Mouse (Mus musculus): ENCODE results near the gene 4921507P07Rik.
"Not testable (repeated sequence)": the region's sequence is repeated elsewhere in the genome, so short reads cannot be mapped to it uniquely, and the experiment has no call there.

The 4921507P07Rik gene

GRCm38 (mm10) chr6:50554223-50554622 is 42.2 kb downstream of the 4921507P07Rik start:
- DNase-seq = not testable (repeated sequence)

- no peak for DNase-seq
Observed at GRCm38 (mm10) chr6:50552881-50553518, 43.4 kb downstream of the 4921507P07Rik start.

GRCm38 (mm10) chr6:50549791-50550190 is 46.6 kb downstream of the 4921507P07Rik start:
- no peak for DNase-seq

- no peak for DNase-seq
Observed at GRCm38 (mm10) chr6:50549051-50549450, 47.4 kb downstream of the 4921507P07Rik start.

GRCm38 (mm10) chr6:50545412-50546043 is 50.9 kb downstream of the 4921507P07Rik start:
- DNase-seq = peak; percentile 62

GRCm38 (mm10) chr6:50542535-50542934 is 53.9 kb downstream of the 4921507P07Rik start:
- DNase-seq = no peak

- no peak for DNase-seq
Observed at GRCm38 (mm10) chr6:50539641-50540040, 56.8 kb downstream of the 4921507P07Rik start.

GRCm38 (mm10) chr6:50536461-50536892 is 60.0 kb downstream of the 4921507P07Rik start:
- peak; percentile 81 for DNase-seq

GRCm38 (mm10) chr6:50535346-50535745 is 61.1 kb downstream of the 4921507P07Rik start:
- no peak for DNase-seq

GRCm38 (mm10) chr6:50531920-50532319 is 64.5 kb downstream of the 4921507P07Rik start:
- DNase-seq = peak; percentile 30

- no peak for DNase-seq
Observed at GRCm38 (mm10) chr6:50531003-50531402, 65.4 kb downstream of the 4921507P07Rik start.

- DNase-seq = no peak
Observed at GRCm38 (mm10) chr6:50529194-50529593, 67.2 kb downstream of the 4921507P07Rik start.

- DNase-seq = no peak
Observed at GRCm38 (mm10) chr6:50527416-50527815, 69.0 kb downstream of the 4921507P07Rik start.

- peak; percentile 81 for DNase-seq
Observed at GRCm38 (mm10) chr6:50526597-50527024, 69.8 kb downstream of the 4921507P07Rik start.

GRCm38 (mm10) chr6:50525846-50526245 is 70.6 kb downstream of the 4921507P07Rik start:
- DNase-seq = no peak

- no peak for DNase-seq
Observed at GRCm38 (mm10) chr6:50524261-50524896, 72.1 kb downstream of the 4921507P07Rik start.

All from kidney, postnatal 14 days (tissue).